Mouse (Mus musculus) cerebellum, adult 18-20 months (tissue): ENCODE measurements at regions not wholly inside any gene's neighbourhood (a gene's known extent, or its start where the extent isn't known, plus 50 kb on each side); places are given as distances from the start of the nearest gene placed in this dataset.
A peak's percentile ranks its signal among the peaks of the same experiment; 100 is the strongest.

Experiments
- DNase-seq, 2 experiments: peaks; one replicate each; pipeline ENCODE4 v3.0.0; 2021

DNA sequence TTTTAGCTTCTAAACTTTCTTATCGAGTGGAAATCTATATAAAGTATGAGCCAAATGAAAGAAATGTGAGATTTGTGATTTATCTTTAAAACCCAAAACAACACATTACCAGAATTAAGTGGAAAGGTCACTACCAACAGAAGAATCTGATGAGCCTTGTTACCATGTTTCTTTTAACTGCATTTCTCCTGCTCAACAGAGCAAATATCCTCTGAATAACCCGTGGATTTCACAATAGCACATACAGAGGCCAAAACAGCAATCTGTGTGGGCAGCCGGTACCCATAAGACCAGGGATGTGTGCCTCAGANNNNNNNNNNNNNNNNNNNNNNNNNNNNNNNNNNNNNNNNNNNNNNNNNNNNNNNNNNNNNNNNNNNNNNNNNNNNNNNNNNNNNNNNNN, 85.3 kb downstream of the 4930444P10Rik start:
- DNase-seq: no peak

DNA sequence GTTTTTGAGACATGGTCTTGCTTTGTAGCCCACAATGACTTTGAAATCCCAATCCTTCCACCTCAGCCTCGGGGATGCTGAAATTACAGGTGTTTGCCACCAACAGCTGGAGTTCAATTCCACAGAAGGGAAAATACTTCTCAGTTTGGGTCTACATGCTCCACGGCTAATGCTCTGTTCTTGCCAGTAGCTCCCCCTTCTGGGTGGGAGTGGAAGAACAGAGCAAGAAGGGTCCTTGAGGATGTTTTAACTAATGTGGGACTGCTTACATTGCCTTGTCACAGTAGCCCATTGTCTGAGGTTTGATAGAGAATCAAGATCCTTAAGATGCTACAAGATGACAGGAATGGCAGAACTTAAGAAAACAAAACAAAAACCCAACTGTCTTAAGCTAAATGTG, 86.2 kb downstream of the 4930444P10Rik start:
- DNase-seq: no peak

DNA sequence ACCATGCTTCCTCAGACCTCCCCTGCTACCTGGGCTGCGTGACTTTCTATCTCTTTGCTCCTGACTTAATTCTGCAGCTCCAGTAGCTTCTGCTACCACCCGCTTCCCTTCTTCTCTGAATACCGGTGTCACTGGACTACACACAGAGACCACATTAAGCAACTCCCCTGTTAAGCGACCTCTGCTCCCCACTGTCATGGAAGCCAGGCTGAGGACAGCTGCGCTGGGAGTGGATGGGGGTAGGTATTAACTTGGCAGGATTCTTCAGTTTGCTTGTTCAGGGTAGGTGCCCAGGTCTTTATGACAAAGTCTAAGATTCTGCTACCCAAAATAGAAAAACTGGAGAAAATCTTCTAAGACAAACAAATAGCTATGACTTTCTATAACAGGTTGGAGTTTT, 96.0 kb downstream of the 4930444P10Rik start:
- DNase-seq: no peak

DNA sequence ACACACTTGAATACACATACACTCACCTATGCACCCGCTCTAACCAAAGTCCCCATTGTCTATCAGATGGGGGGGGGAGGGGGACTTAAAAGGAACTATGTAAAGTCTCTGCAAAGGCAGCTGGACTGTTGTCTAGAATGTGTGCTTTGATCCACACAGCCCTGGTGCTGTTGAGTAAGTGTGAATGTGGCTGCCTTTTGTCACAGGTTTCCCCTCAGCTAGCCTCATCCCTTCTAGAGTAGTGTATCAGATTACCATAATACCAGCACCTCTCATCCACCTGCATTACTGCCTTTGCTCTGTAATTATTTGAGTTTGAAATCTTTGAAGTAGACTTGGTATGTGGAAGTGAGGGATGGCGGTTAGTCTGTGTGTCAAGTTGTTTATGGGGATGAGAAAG, 96.8 kb downstream of the 4930444P10Rik start:
- no peak for DNase-seq

DNA sequence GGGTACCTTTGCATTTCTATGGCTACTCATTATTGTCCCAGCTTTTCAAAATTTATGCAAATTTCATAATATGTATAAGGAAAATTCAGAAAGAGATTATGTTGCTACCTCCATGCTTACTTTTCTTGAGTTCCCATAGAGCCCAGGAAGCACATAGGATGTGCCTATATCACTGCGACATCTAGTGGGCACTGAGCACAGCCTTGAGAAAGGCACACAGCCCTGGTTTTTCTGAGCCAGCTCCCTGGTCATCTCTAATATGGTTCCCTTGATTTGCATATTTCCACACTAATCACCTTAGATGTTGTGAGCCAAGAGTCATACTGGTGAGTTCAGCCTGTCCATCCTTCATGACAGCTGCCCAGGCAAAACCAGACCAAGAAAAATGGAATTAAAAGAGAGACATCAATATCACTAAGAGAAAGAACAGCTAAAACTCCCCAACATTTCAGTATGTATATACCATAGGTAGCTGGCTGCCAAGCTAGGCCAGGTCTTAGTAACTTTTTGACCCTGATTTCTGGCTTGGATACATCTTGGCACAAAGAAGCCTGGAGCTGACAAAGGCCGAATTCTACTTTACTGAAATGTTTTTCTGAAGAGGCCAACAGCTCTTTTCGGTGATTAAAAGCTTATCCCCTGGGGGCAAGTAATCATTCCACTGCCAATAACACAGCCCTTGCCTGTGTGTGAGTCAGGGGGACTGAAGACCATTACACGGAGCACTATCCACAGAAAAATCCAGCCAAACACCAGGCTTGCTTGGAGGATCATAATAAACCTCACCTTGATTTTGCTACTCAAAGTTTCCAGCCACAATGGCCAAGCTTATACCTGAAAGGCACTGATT, 99.3 kb downstream of the 4930444P10Rik start:
- DNase-seq: peak; percentile 59 to 69

DNA sequence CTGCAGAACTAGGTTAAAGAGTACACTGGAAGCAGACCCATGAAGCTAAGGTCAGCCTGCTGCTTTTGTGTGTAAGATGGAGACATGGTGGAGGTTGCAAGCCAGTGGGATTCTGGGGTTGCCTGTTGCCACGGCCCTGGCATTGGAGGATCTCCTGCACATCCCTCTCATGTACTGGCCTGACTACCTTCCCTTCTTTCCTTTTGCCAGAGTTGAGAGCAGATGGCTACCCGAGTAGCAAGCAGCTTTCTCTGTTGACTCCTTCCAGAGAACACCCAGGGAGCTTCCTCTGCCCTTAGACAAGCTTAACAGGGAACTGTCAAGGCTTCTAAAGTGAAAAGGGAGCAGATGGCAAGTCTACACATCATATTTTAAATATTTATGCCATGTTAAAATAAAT, 102.1 kb downstream of the 4930444P10Rik start:
- DNase-seq: peak; percentile 60 to 67

DNA sequence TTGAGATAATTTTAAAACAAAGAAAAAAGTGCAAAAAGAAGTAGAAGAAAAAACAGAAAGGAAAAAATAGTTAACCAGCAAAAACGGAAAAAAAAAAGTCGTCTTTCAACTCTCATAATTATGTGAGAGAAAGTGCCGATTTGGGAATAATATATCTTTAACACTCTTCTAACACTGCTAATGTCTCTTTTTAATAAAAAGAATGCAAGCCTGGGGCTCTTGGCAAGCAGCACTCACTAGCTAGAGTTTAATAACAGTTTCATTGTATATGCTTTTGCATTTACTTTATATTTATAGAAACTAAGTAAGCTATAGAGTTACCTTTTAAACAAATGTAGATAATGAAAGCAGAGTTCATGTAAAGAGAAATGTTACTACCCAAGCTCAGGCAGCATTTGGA, 107.5 kb downstream of the 4930444P10Rik start:
- no peak for DNase-seq

DNA sequence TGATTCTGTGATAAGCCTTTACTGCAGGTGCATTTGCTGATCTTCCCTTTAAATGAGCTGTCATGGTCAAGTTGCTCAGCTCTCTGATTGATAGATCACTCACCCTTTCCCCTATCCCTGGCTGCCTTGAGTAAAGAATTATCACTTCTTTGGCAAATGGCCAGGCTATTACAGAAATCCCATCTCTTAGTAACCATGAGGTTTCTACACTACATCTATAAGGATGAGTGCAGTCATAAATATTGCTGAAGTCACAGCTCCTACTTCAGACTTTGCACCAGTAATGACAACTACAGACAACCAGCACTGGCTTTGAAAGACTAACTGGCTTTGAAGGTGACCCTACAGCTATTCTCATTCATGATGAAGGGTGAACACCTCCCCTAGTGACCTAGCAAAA, 113.8 kb downstream of the 4930444P10Rik start:
- no peak for DNase-seq

DNA sequence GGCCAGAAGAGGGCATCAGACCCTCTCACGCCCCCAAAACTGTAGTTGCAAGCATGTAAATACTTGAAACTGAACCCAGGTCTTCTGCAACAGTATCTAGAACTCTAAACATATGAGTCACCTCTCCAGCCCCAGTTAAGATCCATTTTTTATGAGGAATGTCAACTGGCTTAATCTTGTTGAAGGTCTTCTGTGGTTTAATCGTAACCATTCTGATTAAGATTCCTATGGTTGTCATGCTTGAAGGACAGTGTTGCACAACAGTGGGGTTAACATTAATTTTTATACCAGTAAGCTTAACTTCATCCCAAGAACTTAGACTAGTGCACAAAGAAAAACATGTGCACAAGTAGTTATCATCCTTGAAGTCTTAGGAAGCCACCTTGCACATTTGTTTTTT, 133.5 kb downstream of the 4930444P10Rik start:
- DNase-seq: no peak

DNA sequence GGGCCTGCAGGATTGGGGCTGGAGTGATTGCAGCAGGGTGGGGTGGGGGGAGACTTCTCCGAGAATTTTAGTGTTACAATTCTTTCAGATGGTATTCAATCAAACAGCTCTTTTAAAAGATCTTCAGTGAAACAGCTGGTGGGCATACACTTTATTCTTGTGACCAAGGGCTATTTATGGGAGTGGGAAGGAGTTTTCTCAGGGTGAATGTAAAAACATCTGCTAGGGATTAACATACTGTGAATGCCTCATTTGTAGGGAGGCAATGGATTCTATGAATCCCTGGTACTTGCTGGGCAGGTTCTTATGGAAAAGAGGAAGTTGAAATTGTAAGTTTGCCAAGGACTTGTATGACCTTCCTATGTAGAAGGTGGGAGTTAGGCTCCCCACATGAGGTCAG, 134.5 kb downstream of the 4930444P10Rik start:
- DNase-seq: no peak

DNA sequence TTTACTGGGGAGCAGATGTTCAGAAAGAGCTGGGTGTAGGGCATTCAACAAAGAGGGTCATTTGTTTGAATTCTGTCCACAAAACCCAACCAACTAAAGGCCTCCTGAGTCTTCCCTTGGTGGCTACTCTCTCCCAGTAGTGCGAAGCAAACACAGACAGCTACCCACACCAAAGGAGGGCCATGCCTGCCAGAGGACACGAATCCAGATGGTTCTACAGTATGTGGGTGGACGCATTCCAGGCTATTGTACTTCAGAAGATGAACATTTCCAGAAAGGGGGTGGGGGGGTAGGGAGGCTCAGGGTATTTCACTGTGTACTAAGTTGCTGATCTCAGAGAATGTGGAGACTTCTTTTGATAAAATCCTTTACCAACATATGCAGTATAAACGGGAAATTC, 149.5 kb downstream of the 4930444P10Rik start:
- peak; percentile 34 to 56 for DNase-seq

DNA sequence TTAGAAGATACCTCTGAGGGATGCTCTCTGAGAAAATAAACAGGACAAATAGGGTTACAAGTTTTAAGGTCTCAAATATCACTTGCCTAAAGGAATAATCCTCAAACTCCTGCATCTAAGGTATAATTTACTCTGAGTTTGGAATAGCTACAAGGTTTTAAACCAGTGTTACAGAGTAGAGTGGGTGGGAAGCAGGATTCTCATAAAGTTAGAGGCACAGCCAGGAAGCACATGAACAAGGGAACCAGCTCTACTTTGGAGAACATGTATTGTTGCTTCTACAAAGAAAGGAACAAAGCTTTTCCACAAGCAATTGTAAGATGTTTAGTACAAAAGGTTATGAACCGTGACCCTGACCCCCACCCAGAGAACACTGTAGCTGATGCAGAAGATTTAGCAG, 150.1 kb downstream of the 4930444P10Rik start:
- no peak for DNase-seq
